Mouse (Mus musculus): ENCODE results near the gene Wdr27. TPM values are rescaled to one million over a fixed set of nuclear protein-coding genes. Genes with fewer than 3 reads are reported as not detected.

Gene Wdr27
- total and polyA plus RNA-seq, 2 experiments from 2014 or later = 1.0 to 14.6 TPM

- no peaks in the 10 kb centered on the region for H3K4me1 ChIP-seq (ENCODE audit: insufficient read depth, low read length)
- H3K4me3 ChIP-seq (ENCODE audit: low read depth, low read length) = no peak overlapping the region
- H3K27me3 ChIP-seq (ENCODE audit: insufficient read depth, low read length) = no peaks in the 10 kb centered on the region
- ATAC-seq (ENCODE audit: low FRiP score) (no peak), DNase-seq (ENCODE audit: low spot score) (no peak)
- no peaks in the 10 kb centered on the region for H3K9me3 ChIP-seq (ENCODE audit: low read length)
- no peak overlapping the region for H3K4me2 ChIP-seq (ENCODE audit: low read depth, low read length, poor library complexity, severe bottlenecking)
- H3K36me3 ChIP-seq (ENCODE audit: insufficient read depth, low read length) = no peaks in the 10 kb centered on the region
- no peak overlapping the region for H3K27ac ChIP-seq (ENCODE audit: low read depth, low read length)
- TF ChIP-seq CTCF (IDR thresholded peaks at IDR 0.05) = no peak
- WGBS = 85% methylated on average over 5 of the region's 5 CpGs
- H3K9ac ChIP-seq (replicated peaks; ENCODE audit: low read length, poor library complexity, severe bottlenecking) = no peak overlapping the region
Observed at GRCm38 (mm10) chr17:14931469-14931868, 11.5 kb downstream of the Wdr27 start.

- H3K27ac ChIP-seq (ENCODE audit: low read depth, low read length) = no peak overlapping the region
- ATAC-seq (ENCODE audit: low FRiP score) = no peak
- no peaks in the 10 kb centered on the region for H3K9me3 ChIP-seq (ENCODE audit: low read length)
- H3K36me3 ChIP-seq (ENCODE audit: insufficient read depth, low read length) = no peaks in the 10 kb centered on the region
- no peak overlapping the region for H3K4me2 ChIP-seq (ENCODE audit: low read depth, low read length, poor library complexity, severe bottlenecking)
- TF ChIP-seq CTCF (IDR thresholded peaks at IDR 0.05) = no peak
- no peaks in the 10 kb centered on the region for H3K27me3 ChIP-seq (ENCODE audit: insufficient read depth, low read length)
- H3K4me1 ChIP-seq (ENCODE audit: insufficient read depth, low read length) = no peaks in the 10 kb centered on the region
- DNase-seq (ENCODE audit: low spot score) = no peak
- H3K4me3 ChIP-seq (ENCODE audit: low read depth, low read length) = no peak overlapping the region
- 86% methylated on average over 7 of the region's 7 CpGs for WGBS
- H3K9ac ChIP-seq (replicated peaks; ENCODE audit: low read length, poor library complexity, severe bottlenecking) = no peak overlapping the region
Observed at GRCm38 (mm10) chr17:14930697-14931096, 12.3 kb downstream of the Wdr27 start.

DNA sequence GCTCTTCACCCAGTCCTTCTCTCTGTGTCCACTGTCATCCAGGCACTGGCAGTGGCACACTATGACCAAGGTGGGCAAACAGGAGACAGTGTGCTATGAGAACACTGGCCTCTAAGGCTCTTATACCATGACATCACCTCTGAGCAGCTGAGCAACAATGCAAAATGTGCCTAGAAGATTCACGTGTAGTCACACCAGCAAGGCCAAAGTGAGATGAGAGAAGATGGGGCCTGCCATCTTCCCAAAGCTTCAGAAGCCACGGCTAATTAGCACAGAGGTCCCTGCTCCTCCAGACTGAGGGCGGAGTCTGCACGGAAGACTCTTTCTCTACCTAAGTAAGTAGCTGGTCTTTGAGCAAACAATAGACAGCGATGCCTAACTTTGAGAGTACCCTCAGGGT, 14.3 kb downstream of the Wdr27 start:
- DNase-seq (ENCODE audit: low spot score) (no peak), ATAC-seq (ENCODE audit: low FRiP score) (no peak)
- no peak for TF ChIP-seq CTCF (IDR thresholded peaks at IDR 0.05)
- Histone ChIP-seq H3K27ac (ENCODE audit: low read depth, low read length) (no peak overlapping the region), H3K4me1 (ENCODE audit: insufficient read depth, low read length) (no peaks in the 10 kb centered on the region), H3K9me3 (ENCODE audit: low read length) (no peaks in the 10 kb centered on the region), H3K9ac (replicated peaks; ENCODE audit: low read length, poor library complexity, severe bottlenecking) (no peak overlapping the region), H3K36me3 (ENCODE audit: insufficient read depth, low read length) (no peaks in the 10 kb centered on the region), H3K27me3 (ENCODE audit: insufficient read depth, low read length) (no peaks in the 10 kb centered on the region), H3K4me2 (ENCODE audit: low read depth, low read length, poor library complexity, severe bottlenecking) (no peak overlapping the region), H3K4me3 (ENCODE audit: low read depth, low read length) (no peak overlapping the region)
- WGBS = 69% methylated on average over 5 of the region's 5 CpGs

DNA sequence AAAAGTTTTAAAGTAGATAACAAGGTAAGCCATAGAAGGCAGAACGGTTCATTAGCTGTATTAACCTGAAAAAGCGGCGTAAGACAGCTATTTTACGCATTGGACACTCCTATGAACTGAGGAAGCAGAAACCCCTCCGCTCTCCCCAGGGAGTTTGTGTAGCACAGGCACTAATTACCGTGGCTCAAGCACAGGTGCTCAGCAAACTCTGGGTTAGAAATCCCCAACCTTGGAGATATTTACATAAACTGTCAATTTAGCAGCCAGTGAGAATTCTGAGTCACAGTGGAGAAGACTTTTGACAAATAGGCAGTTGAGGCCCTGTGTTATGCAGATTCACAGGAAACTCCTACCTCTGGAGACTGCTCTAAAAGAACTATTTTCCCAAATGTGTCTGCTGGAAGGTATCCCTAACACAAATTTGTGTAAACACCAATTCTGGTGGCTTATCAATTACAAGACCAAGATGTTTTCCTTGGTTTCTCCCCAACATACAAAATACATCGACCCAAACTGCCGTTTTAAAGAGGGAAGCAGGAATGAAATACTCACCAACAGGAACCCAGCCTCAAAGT, 15.2 kb downstream of the Wdr27 start:
- Histone ChIP-seq H3K27me3 (ENCODE audit: insufficient read depth, low read length) (no peaks in the 10 kb centered on the region), H3K4me1 (ENCODE audit: insufficient read depth, low read length) (no peaks in the 10 kb centered on the region), H3K9me3 (ENCODE audit: low read length) (no peaks in the 10 kb centered on the region), H3K27ac (ENCODE audit: low read depth, low read length) (no peak overlapping the region), H3K4me2 (ENCODE audit: low read depth, low read length, poor library complexity, severe bottlenecking) (no peak overlapping the region), H3K4me3 (ENCODE audit: low read depth, low read length) (no peak overlapping the region), H3K36me3 (ENCODE audit: insufficient read depth, low read length) (no peaks in the 10 kb centered on the region), H3K9ac (replicated peaks; ENCODE audit: low read length, poor library complexity, severe bottlenecking) (no peak overlapping the region)
- WGBS = 78% methylated on average over 8 of the region's 8 CpGs
- TF ChIP-seq CTCF (IDR thresholded peaks at IDR 0.05) = no peak
- DNase-seq (ENCODE audit: low spot score) = no peak
- ATAC-seq (ENCODE audit: low FRiP score) = no peak

DNA sequence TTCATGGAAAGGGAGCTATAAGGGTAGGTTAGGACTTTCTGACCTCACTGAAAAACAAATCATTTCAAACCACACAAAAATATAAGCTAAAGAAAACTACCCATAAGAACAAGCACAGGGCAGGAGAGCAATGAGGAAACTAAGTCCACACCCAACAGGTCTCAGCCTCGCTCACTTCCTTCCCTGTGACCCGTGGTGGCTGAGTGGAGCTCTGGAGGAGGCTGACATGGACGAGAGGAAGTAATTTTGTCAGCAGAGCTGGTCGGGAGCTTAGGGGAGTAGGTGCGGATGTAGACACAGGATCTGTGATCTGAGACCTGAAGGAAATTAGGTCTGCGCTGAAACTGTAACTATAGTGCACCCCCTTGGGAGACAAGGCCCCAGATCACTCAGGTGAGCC, 21.4 kb downstream of the Wdr27 start:
- no peak for DNase-seq (ENCODE audit: low spot score)
- no peak for ATAC-seq (ENCODE audit: low FRiP score)
- no peak overlapping the region for H3K4me2 ChIP-seq (ENCODE audit: low read depth, low read length, poor library complexity, severe bottlenecking)

GRCm38 (mm10) chr17:14917866-14918265, 25.1 kb downstream of the Wdr27 start:
- Histone ChIP-seq H3K4me2 (ENCODE audit: low read depth, low read length, poor library complexity, severe bottlenecking) (no peak overlapping the region), H3K27me3 (ENCODE audit: insufficient read depth, low read length) (no peaks in the 10 kb centered on the region), H3K4me3 (ENCODE audit: low read depth, low read length) (no peak overlapping the region), H3K9ac (replicated peaks; ENCODE audit: low read length, poor library complexity, severe bottlenecking) (no peak overlapping the region), H3K27ac (ENCODE audit: low read depth, low read length) (no peak overlapping the region), H3K4me1 (ENCODE audit: insufficient read depth, low read length) (no peaks in the 10 kb centered on the region), H3K9me3 (ENCODE audit: low read length) (no peaks in the 10 kb centered on the region), H3K36me3 (ENCODE audit: insufficient read depth, low read length) (no peaks in the 10 kb centered on the region)
- no peak for TF ChIP-seq CTCF (IDR thresholded peaks at IDR 0.05)
- ATAC-seq (ENCODE audit: low FRiP score) = no peak
- 86% methylated on average over 8 of the region's 8 CpGs for WGBS
- no peak for DNase-seq (ENCODE audit: low spot score)

More for the DNA sequence above, 21.4 kb downstream of the Wdr27 start:
- H3K36me3 ChIP-seq (ENCODE audit: insufficient read depth, low read length) = no peaks in the 10 kb centered on the region
- no peak overlapping the region for H3K27ac ChIP-seq (ENCODE audit: low read depth, low read length)
- H3K4me1 ChIP-seq (ENCODE audit: insufficient read depth, low read length) = no peaks in the 10 kb centered on the region
- no peaks in the 10 kb centered on the region for H3K27me3 ChIP-seq (ENCODE audit: insufficient read depth, low read length)
- no peaks in the 10 kb centered on the region for H3K9me3 ChIP-seq (ENCODE audit: low read length)
- H3K9ac ChIP-seq (replicated peaks; ENCODE audit: low read length, poor library complexity, severe bottlenecking) = no peak overlapping the region
- no peak for TF ChIP-seq CTCF (IDR thresholded peaks at IDR 0.05)
- 81% methylated on average over 6 of the region's 6 CpGs for WGBS
- H3K4me3 ChIP-seq (ENCODE audit: low read depth, low read length) = no peak overlapping the region

Data from midbrain, postnatal 0 days (tissue).